Mouse (Mus musculus) forebrain, embryonic 11.5 days (tissue): ENCODE results near the gene Slc35b2. TPM values are rescaled to one million over a fixed set of nuclear protein-coding genes. Genes with fewer than 3 reads are reported as not detected.
A peak's percentile ranks its signal among the peaks of the same experiment; 100 is the strongest.

Experiments
- ATAC-seq: fragments of 200-750 bp; cut with Nextera tagmentation; replicated peaks from 2 replicates; pipeline ENCODE4 v1.8.0; 2017; ENCODE audit warnings: moderate TSS enrichment; ENCODE audit not compliant: low FRiP score
- DNase-seq: peaks from one replicate; pipeline ENCODE4 v3.0.0-alpha.2; 2017; ENCODE audit warnings: low spot score
- H3K27ac ChIP-seq: fragments of 300-500 bp; sonication (generic); 2 replicates; pipeline ENCODE4 v1.5.1; 2014; ENCODE audit warnings: low read depth, low read length
- H3K27me3 ChIP-seq: fragments of 300-500 bp; sonication (generic); 2 replicates; pipeline ENCODE4 v1.6.1; 2014; ENCODE audit warnings: mild to moderate bottlenecking, low read length, mixed read lengths; ENCODE audit not compliant: control insufficient read depth, insufficient read depth
- H3K36me3 ChIP-seq: fragments of 300-500 bp; sonication (generic); 2 replicates; pipeline ENCODE4 v1.6.1; 2014; ENCODE audit warnings: mild to moderate bottlenecking, low read length, moderate library complexity, mixed read lengths; ENCODE audit not compliant: control insufficient read depth, insufficient read depth
- H3K4me1 ChIP-seq: fragments of 300-500 bp; sonication (generic); replicated peaks from 2 replicates; pipeline ENCODE4 v1.6.1; 2014; ENCODE audit warnings: low read length, mixed read lengths; ENCODE audit not compliant: control insufficient read depth, insufficient read depth
- H3K4me2 ChIP-seq: fragments of 300-500 bp; sonication (generic); 2 replicates; pipeline ENCODE4 v1.6.1; 2014; ENCODE audit warnings: low read depth, mild to moderate bottlenecking, low read length, moderate library complexity, mixed read lengths; ENCODE audit not compliant: severe bottlenecking
- H3K4me3 ChIP-seq: fragments of 300-500 bp; sonication (generic); 2 replicates; pipeline ENCODE4 v1.5.1; 2014; ENCODE audit warnings: low read depth, low read length
- H3K9ac ChIP-seq: fragments of 300-500 bp; sonication (generic); 2 replicates; pipeline ENCODE4 v1.6.1; 2014; ENCODE audit warnings: low read length
- H3K9me3 ChIP-seq: fragments of 300-500 bp; sonication (generic); 2 replicates; pipeline ENCODE4 v1.6.1; 2016; ENCODE audit warnings: low read length, mixed read lengths; ENCODE audit not compliant: control insufficient read depth
- WGBS: fragments of 180-500 bp; shearing (Covaris S2); extraction: QIAGEN DNeasy Blood & Tissue Kit; methylation state at CpG from one replicate; pipeline ENCODE4 v1.1.7; 2014; 5-methylcytosine and 5-hydroxymethylcytosine counted together
- polyA plus RNA-seq: library from polyadenylated mRNA; unstranded; fragments of >200 nt; fragmentation: Nextera tagmentation; extraction: Ambion mirVana; gene quantifications from 2 replicates; pipeline ENCODE4 v1.2.1, GENCODE M21; 2014

Slc35b2 gene
- polyA plus RNA-seq, 1 experiment from 2014 or later, result 103 TPM

DNA sequence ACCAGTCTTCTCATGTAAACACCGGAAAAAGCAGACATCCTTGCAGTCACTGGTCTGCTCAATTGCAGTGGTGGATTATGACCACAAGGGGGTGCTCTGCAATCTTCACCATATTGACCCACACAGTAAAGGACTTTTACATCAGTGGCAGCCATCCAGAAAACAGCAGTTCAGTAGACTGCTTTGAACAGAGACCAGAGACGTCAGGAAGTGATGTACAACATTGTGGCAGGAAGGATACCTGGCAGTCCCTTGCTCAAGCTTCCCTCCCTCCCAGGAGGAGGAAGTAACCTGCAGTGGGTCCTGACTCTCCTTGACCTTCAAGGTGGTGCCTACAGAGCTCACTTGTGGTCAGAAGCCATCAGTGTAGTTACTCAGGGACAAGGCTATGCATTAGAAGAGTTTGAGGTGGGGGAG, 17.9 kb downstream of the Slc35b2 start:
- Histone ChIP-seq H3K9me3 (no peaks in the 10 kb centered on the region), H3K36me3 (no peaks in the 10 kb centered on the region), H3K4me3 (no peak overlapping the region), H3K4me2 (no peak overlapping the region), H3K27ac (no peak overlapping the region), H3K4me1 (peaks cover 7% of the 10 kb centered on the region; the same call in 1 of the 2 replicates), H3K9ac (no peak overlapping the region), H3K27me3 (no peaks in the 10 kb centered on the region)
- 16% methylated on average over 2 of the region's 2 CpGs for WGBS
- DNase-seq (peak; percentile 81), ATAC-seq (no peak; the same call in 1 of the 2 replicates)

DNA sequence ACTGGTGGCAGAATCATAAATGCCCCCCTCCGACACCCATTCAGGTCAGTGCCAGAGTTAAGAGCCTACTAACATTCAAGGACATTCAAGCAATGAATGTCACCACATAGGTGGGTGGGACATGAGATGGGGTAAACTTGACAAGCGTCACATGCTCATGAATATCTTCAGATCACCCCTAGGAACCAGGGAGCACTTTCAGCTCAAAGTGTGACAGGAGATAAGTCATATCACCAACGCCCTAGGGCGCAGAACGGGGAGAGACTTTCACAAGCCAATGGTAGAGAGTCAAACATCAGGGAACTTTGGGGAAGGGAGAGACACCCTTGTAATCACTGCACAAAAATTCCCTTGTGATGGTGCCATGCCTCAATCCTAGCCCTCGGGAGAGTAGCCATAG, 18.5 kb downstream of the Slc35b2 start:
- peaks cover 7% of the 10 kb centered on the region; the same call in 1 of the 2 replicates for H3K4me1 ChIP-seq
- H3K4me3 ChIP-seq, result no peak overlapping the region
- no peak overlapping the region for H3K4me2 ChIP-seq
- WGBS, result 90% methylated on average over 6 of the region's 6 CpGs
- no peak for DNase-seq
- H3K9me3 ChIP-seq, result no peaks in the 10 kb centered on the region
- H3K27me3 ChIP-seq, result no peaks in the 10 kb centered on the region
- H3K36me3 ChIP-seq, result no peaks in the 10 kb centered on the region
- ATAC-seq, result no peak
- H3K27ac ChIP-seq, result no peak overlapping the region
- H3K9ac ChIP-seq, result no peak overlapping the region

DNA sequence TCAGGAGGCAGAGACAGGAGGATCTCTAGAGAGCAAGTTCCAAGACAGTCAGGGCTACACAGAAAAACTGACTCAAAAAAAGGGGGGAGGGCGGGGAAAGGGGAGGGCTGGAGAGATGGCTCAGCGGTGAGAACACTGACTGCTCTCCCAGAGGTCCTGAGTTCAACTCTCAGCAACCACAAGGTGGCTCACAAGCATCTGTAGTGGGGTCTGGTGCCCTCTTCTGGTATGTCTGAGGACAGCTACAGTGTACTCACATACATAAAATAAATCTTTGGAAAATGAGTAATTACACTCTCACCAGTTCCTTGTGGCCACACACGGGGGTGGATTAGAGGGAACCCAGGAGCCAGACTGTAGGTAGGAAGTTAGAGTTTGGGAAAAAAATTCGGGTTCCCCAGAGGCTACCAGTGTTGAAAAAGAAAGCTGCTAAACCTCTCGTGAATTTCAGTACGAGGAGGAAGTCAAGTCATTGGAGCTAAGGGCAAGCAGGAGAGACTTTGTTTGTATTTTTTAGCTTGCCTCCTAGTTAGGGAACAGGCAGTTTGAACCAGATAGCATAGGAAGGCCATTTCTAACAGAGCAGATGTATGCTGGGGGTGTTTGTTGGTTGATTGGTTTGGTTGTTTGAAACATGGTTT, 19.2 kb downstream of the Slc35b2 start:
- no peak overlapping the region for H3K9ac ChIP-seq
- H3K9me3 ChIP-seq, result no peaks in the 10 kb centered on the region
- H3K27ac ChIP-seq, result no peak overlapping the region
- no peak for ATAC-seq
- 73% methylated on average over 6 of the region's 6 CpGs for WGBS
- H3K36me3 ChIP-seq, result no peaks in the 10 kb centered on the region
- H3K27me3 ChIP-seq, result no peaks in the 10 kb centered on the region
- DNase-seq, result no peak
- H3K4me3 ChIP-seq, result no peak overlapping the region
- H3K4me1 ChIP-seq, result peaks cover 7% of the 10 kb centered on the region; the same call in 1 of the 2 replicates
- H3K4me2 ChIP-seq, result no peak overlapping the region

DNA sequence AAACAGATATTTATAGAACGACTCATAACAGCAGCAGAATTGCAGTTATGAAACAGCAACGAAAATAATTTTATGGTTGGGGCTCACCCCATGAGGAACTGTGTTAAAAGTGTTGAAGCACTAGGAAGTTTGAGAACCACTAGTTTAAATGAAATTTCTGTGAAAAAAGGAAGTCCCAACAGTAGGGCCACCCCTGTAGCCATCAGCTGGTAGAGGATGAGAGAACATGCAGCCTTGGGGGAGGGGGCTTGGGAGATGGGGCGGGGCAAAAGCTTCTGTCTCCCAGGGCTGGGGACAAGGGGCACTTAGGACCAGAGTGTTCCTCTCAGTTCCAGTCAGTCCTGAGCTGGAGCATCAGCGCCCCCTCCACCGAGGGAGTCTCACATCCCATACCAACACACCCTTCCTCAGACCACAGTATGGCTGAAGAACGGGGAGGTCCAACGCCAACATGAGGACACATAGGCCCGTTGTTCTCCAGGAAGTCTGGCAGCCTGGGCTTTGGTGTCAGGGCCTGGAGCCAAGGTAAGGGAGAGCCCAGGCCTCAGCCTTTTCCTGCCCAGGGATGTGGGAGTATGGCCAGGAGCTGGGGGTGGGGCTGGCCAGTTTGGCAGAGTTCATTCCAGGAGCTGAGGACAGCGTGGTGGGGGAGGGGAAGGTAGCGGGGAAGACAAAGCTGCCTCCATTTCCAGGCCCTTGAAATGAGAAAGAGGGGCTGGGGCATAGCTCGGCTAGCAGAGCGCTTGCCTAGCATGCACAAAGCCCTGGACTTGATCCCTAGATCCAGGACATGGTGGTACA, 20.6 kb downstream of the Slc35b2 start:
- Histone ChIP-seq H3K9ac (peak overlapping the region; percentile 41), H3K4me2 (no peak overlapping the region)

GRCm38 (mm10) chr17:45584939-45585678, 21.4 kb downstream of the Slc35b2 start:
- Histone ChIP-seq H3K9me3 (no peaks in the 10 kb centered on the region), H3K27me3 (no peaks in the 10 kb centered on the region), H3K4me2 (no peak overlapping the region), H3K4me3 (no peak overlapping the region), H3K4me1 (peaks cover 7% of the 10 kb centered on the region; the same call in 1 of the 2 replicates), H3K27ac (no peak overlapping the region), H3K9ac (peak overlapping the region; percentile 41), H3K36me3 (no peaks in the 10 kb centered on the region)
- ATAC-seq, result peak; percentile 40
- peak; percentile 90 for DNase-seq
- 22% methylated on average over 14 of the region's 14 CpGs for WGBS

More for the DNA sequence above, 20.6 kb downstream of the Slc35b2 start:
- H3K9me3 ChIP-seq, result no peaks in the 10 kb centered on the region
- no peaks in the 10 kb centered on the region for H3K36me3 ChIP-seq
- no peak overlapping the region for H3K4me3 ChIP-seq
- WGBS, result 33% methylated on average over 12 of the region's 12 CpGs
- DNase-seq, result no peak
- no peaks in the 10 kb centered on the region for H3K27me3 ChIP-seq
- no peak overlapping the region; the same call in 1 of the 2 replicates for H3K27ac ChIP-seq
- peak; percentile 37; the same call in 1 of the 2 replicates for ATAC-seq
- peaks cover 7% of the 10 kb centered on the region; the same call in 1 of the 2 replicates for H3K4me1 ChIP-seq

DNA sequence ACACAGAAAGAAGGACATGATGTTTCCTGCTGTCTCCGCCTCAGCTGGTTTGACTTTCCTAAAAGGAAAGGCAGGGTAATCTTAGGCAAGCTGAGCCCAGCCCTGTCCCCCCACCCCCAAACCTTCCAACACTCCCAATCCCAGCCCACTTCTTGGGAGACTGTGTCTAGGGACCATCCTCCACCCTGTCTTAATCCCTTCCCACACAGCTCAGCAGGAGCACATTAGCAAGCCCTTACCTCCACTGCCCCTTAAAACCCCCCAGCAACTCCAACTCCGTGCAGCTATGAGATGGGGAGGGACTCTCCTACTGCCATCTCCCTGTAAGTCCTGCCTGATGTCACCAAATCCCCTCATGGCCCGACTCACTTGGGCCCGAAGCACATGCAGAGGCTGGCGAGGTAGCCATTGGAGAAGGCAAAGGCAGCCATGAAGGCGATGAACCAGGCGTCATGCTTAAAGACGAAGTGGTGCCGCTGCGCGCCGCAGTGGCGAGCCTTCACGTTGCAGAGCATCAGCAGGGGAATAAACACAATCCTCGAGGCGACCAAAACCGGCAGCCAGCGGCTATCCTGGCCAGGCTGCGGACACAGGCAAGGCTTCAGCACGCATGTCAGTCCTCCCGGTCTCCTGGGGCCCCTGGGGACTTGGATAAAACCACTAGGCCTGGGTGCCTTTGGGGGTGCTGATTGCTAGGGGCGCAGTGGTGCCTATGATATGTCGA, 22.2 kb downstream of the Slc35b2 start:
- H3K27me3 ChIP-seq, result no peaks in the 10 kb centered on the region
- DNase-seq (no peak), ATAC-seq (no peak)
- H3K4me3 ChIP-seq, result no peak overlapping the region
- no peak overlapping the region for H3K27ac ChIP-seq
- H3K36me3 ChIP-seq, result no peaks in the 10 kb centered on the region
- no peaks in the 10 kb centered on the region for H3K9me3 ChIP-seq
- H3K4me2 ChIP-seq, result no peak overlapping the region
- peaks cover 7% of the 10 kb centered on the region; the same call in 1 of the 2 replicates for H3K4me1 ChIP-seq
- H3K9ac ChIP-seq, result no peak overlapping the region
- WGBS, result 61% methylated on average over 23 of the region's 23 CpGs

GRCm38 (mm10) chr17:45586449-45586837, 22.8 kb downstream of the Slc35b2 start:
- Histone ChIP-seq H3K36me3 (no peaks in the 10 kb centered on the region), H3K9ac (no peak overlapping the region), H3K27me3 (no peaks in the 10 kb centered on the region), H3K4me2 (no peak overlapping the region), H3K4me1 (peaks cover 7% of the 10 kb centered on the region; the same call in 1 of the 2 replicates), H3K9me3 (no peaks in the 10 kb centered on the region), H3K4me3 (no peak overlapping the region), H3K27ac (no peak overlapping the region)
- DNase-seq, result no peak
- no peak for ATAC-seq
- WGBS, result 94% methylated on average over 3 of the region's 3 CpGs

DNA sequence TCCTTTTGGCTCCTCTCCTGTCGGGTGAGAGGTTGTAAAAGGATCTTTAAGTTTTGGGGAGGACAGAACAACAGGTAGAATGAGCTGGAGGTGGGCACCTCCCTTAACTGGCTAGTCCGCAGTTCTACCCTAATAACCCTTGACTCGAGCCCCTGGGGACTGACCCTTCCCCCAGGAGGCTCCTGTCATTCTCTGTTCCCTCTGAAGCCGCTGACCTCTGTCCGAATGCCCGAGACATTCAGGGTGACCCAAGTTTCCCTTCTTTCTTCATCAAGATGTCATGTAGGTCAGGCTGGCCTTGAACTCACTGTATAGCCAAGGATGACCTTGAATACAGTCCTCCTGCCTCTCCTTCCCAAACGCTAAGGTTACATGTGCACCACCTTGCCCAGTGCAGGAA, 24.7 kb downstream of the Slc35b2 start:
- ATAC-seq (no peak), DNase-seq (no peak)
- peaks cover 7% of the 10 kb centered on the region; the same call in 1 of the 2 replicates for H3K4me1 ChIP-seq
- no peak overlapping the region for H3K27ac ChIP-seq
- WGBS, result 94% methylated on average over 7 of the region's 7 CpGs
- H3K9ac ChIP-seq, result no peak overlapping the region
- H3K9me3 ChIP-seq, result no peaks in the 10 kb centered on the region
- H3K4me3 ChIP-seq, result no peak overlapping the region
- H3K27me3 ChIP-seq, result peaks cover under 1% of the 10 kb centered on the region; the same call in 1 of the 2 replicates
- H3K36me3 ChIP-seq, result no peaks in the 10 kb centered on the region
- H3K4me2 ChIP-seq, result no peak overlapping the region
